Mouse (Mus musculus): ENCODE measurements around the gene Mmgt2.

The Mmgt2 gene

GRCm38 (mm10) chr11:62699749-62700148 is 51.3 kb downstream of the Mmgt2 start:
- no peak for DNase-seq (ENCODE audit: low read depth, low spot score)

DNA sequence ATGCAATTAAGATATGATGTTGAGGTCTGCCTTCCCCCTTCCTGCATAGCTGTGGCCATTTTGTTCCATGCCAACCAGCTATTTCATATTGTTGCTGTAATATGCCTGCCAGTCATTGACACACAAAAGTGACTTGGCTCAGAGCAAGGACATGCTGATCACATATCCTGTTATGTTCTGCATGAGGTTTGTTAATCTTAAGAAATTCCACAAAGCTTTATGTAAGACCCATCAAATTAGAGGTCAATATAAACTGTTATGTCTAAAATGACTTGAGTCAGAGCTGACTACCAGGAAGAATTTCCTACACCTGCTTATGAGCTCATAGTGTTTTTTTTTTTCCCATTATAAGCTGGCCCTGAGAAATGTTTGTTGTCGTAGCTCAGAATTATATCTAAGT is 52.8 kb downstream of the Mmgt2 start:
- no peak for DNase-seq (ENCODE audit: low read depth, low spot score)

DNA sequence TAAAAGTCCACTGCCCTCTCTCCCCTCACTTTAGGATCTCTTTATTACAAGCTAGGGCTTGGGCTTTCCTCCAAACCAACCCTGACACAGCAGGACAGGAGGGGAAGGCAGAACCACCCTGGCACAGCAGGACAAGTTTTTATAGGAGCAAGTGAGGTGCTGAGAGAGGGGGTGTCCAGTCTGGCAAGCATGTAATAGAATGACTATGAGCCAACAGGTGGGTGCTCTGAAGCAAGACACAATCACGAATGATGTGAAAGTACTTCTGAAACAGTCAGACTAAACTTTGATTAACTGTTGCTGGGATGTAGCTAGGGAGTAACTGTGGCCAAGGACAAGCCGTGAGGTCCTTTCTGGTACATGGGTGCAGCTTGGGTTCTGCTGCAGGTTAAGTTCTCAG is 57.7 kb downstream of the Mmgt2 start:
- no peak for DNase-seq (ENCODE audit: low read depth, low spot score)

- DNase-seq (ENCODE audit: low read depth, low spot score), result no peak
These were observed 59.8 kb downstream of the Mmgt2 start for GRCm38 (mm10) chr11:62708252-62708651.

DNA sequence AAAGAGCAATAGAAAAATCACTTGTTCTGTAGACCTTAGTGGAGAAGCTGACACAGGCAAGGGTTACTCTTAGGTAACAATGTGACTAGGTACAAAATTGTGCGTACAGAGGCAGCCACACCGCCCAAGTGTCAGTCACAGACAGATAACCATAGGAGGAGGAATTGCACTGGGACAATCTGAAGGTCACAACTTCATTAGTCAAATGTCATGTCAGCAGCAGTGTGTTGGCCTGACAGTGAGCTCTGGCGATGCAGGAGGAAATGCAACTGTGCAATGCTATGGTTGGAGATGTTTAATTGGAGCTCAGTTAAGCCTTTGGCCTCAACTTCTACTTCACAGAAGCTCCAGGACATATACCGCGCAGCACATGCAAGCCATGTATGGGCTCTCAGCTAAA is 62.2 kb downstream of the Mmgt2 start:
- DNase-seq (ENCODE audit: low read depth, low spot score), result no peak
